Mouse (Mus musculus) MEL (cell line): ENCODE results near the gene Cox20. TPM values are rescaled to one million over a fixed set of nuclear protein-coding genes. Genes with fewer than 3 reads are reported as not detected.

Source experiments
- DNase-seq: peaks from one replicate; pipeline ENCODE4 v3.0.0; 2011; ENCODE audit warnings: low read depth, low spot score
- H3K27ac ChIP-seq: 2 replicates; pipeline ENCODE4 v1.5.1; 2012; ENCODE audit warnings: low read depth, mild to moderate bottlenecking, control low read depth, low read length, moderate library complexity; ENCODE audit not compliant: control insufficient read depth
- H3K27me3 ChIP-seq, 2 experiments: fragments of 150-350 bp in 1 of 2; sonication (generic) in 1 of 2; 2 replicates each; pipeline ENCODE4 v1.6.1; 2012; ENCODE audit warnings: low read length in 2 of 2, mild to moderate bottlenecking in 2 of 2, improper control_type of control experiment in 1 of 2, moderate library complexity in 1 of 2; ENCODE audit not compliant: insufficient read depth in 2 of 2, control insufficient read depth in 1 of 2
- H3K36me3 ChIP-seq, 2 experiments: 2 replicates each; pipeline ENCODE4 v1.6.1; 2012 to 2014; ENCODE audit warnings: low read length in 2 of 2, improper control_type of control experiment in 1 of 2, inconsistent platforms in 1 of 2, mild to moderate bottlenecking in 1 of 2; ENCODE audit not compliant: insufficient read depth in 2 of 2, control insufficient read depth in 1 of 2
- H3K4me1 ChIP-seq, 2 experiments: fragments of 150-350 bp in 1 of 2; sonication (generic) in 1 of 2; 2 replicates each; pipeline ENCODE4 v1.6.1; 2012; ENCODE audit warnings: low read length in 2 of 2, improper control_type of control experiment in 1 of 2, mild to moderate bottlenecking in 1 of 2; ENCODE audit not compliant: insufficient read depth in 2 of 2, control insufficient read depth in 1 of 2
- H3K4me3 ChIP-seq, 2 experiments: fragments of 150-350 bp in 1 of 2; sonication (generic) in 1 of 2; 2 replicates each; pipeline ENCODE4 v1.5.1; 2012; ENCODE audit warnings: low read depth in 2 of 2, low read length in 2 of 2, mild to moderate bottlenecking in 2 of 2, moderate library complexity in 2 of 2, control low read depth in 1 of 2, improper control_type of control experiment in 1 of 2; ENCODE audit not compliant: control insufficient read depth in 1 of 2, insufficient read depth in 1 of 2
- H3K79me2 ChIP-seq: 2 replicates; pipeline ENCODE4 v1.6.1; 2012; ENCODE audit warnings: mild to moderate bottlenecking, low read length, moderate library complexity; ENCODE audit not compliant: control insufficient read depth, poor library complexity, insufficient read depth
- H3K9ac ChIP-seq: 2 replicates; pipeline ENCODE4 v1.6.1; 2012; ENCODE audit warnings: low read depth, mild to moderate bottlenecking, control low read depth, low read length, moderate library complexity; ENCODE audit not compliant: control insufficient read depth, poor library complexity, severe bottlenecking
- H3K9me3 ChIP-seq: fragments of 150-350 bp; sonication (generic); replicated peaks from 2 replicates; pipeline ENCODE4 v1.6.1; 2012; ENCODE audit warnings: mild to moderate bottlenecking, low read length, improper control_type of control experiment, moderate library complexity; ENCODE audit not compliant: insufficient read depth
- BHLHE40 ChIP-seq: IDR thresholded peaks from 2 replicates; pipeline ENCODE4 v1.6.1; 2012; ENCODE audit warnings: low read depth, mild to moderate bottlenecking, inconsistent platforms, low read length, improper control_type of control experiment, borderline replicate concordance
- CHD1 ChIP-seq: IDR thresholded peaks from 2 replicates; pipeline ENCODE4 v1.6.1; 2012; ENCODE audit warnings: low read depth, mild to moderate bottlenecking, inconsistent platforms, low read length, improper control_type of control experiment
- CHD2 ChIP-seq: IDR thresholded peaks from 2 replicates; pipeline ENCODE4 v1.6.1; 2011; ENCODE audit warnings: low read length, improper control_type of control experiment
- CTCF ChIP-seq, 3 experiments: IDR thresholded peaks in 2 of 3; conservative IDR thresholded peaks in 1 of 3; 2 replicates each; pipeline ENCODE4 v1.5.1; 2011 to 2012; ENCODE audit warnings: low read length in 3 of 3, low read depth in 2 of 3, mild to moderate bottlenecking in 2 of 3, improper control_type of control experiment in 1 of 3, inconsistent platforms in 1 of 3, mixed read lengths in 1 of 3, moderate library complexity in 1 of 3; ENCODE audit not compliant: control insufficient read depth in 1 of 3, insufficient read depth in 1 of 3, poor library complexity in 1 of 3, severe bottlenecking in 1 of 3
- E2F4 ChIP-seq: IDR thresholded peaks from 2 replicates; pipeline ENCODE4 v1.6.1; 2011; ENCODE audit warnings: low read depth, low read length, improper control_type of control experiment, borderline replicate concordance
- ELF1 ChIP-seq: IDR thresholded peaks from 2 replicates; pipeline ENCODE4 v1.6.1; 2014; ENCODE audit warnings: low read depth, mild to moderate bottlenecking, inconsistent platforms, low read length, improper control_type of control experiment, moderate library complexity
- EP300 ChIP-seq, 2 experiments: IDR thresholded peaks; 2 replicates each; pipeline ENCODE4 v1.6.1; 2011; ENCODE audit warnings: improper control_type of control experiment in 2 of 2, low read length in 2 of 2, low read depth in 1 of 2, mild to moderate bottlenecking in 1 of 2
- ETS1 ChIP-seq: IDR thresholded peaks from 2 replicates; pipeline ENCODE4 v1.6.1; 2012; ENCODE audit warnings: low read depth, mild to moderate bottlenecking, inconsistent platforms, low read length, improper control_type of control experiment, moderate library complexity
- GABPA ChIP-seq: IDR thresholded peaks from 2 replicates; pipeline ENCODE4 v1.6.1; 2012; ENCODE audit warnings: low read depth, mild to moderate bottlenecking, inconsistent platforms, low read length, improper control_type of control experiment, moderate library complexity
- HCFC1 ChIP-seq: IDR thresholded peaks from 2 replicates; pipeline ENCODE4 v1.6.1; 2012; ENCODE audit warnings: low read depth, mild to moderate bottlenecking, inconsistent platforms, low read length, improper control_type of control experiment, moderate library complexity
- JUND ChIP-seq: IDR thresholded peaks from 2 replicates; pipeline ENCODE4 v1.6.1; 2011; ENCODE audit warnings: low read depth, mild to moderate bottlenecking, improper control_type of control experiment, low read length
- KAT2A ChIP-seq: conservative IDR thresholded peaks from 2 replicates; pipeline ENCODE4 v1.6.1; 2012; ENCODE audit warnings: low read depth, low read length, improper control_type of control experiment, inconsistent platforms
- MAX ChIP-seq: IDR thresholded peaks from 2 replicates; pipeline ENCODE4 v1.6.1; 2011; ENCODE audit warnings: low read length, improper control_type of control experiment
- MAZ ChIP-seq: IDR thresholded peaks from 2 replicates; pipeline ENCODE4 v1.6.1; 2012; ENCODE audit warnings: low read depth, mild to moderate bottlenecking, inconsistent platforms, low read length, improper control_type of control experiment
- MEF2A ChIP-seq: IDR thresholded peaks from 2 replicates; pipeline ENCODE4 v1.6.1; 2014; ENCODE audit warnings: low read depth, mild to moderate bottlenecking, inconsistent platforms, low read length, improper control_type of control experiment; ENCODE audit not compliant: poor library complexity, insufficient replicate concordance, severe bottlenecking; ENCODE audit errors: extremely low read depth
- MXI1 ChIP-seq: IDR thresholded peaks from 2 replicates; pipeline ENCODE4 v1.6.1; 2011; ENCODE audit warnings: mild to moderate bottlenecking, low read depth, low read length, improper control_type of control experiment
- MYB ChIP-seq: IDR thresholded peaks from 2 replicates; pipeline ENCODE4 v1.6.1; 2011; ENCODE audit warnings: mild to moderate bottlenecking, low read depth, low read length, improper control_type of control experiment
- NELFE ChIP-seq: IDR thresholded peaks from 2 replicates; pipeline ENCODE4 v1.6.1; 2011; ENCODE audit warnings: low read depth, low read length, improper control_type of control experiment
- NRF1 ChIP-seq: IDR thresholded peaks from 2 replicates; pipeline ENCODE4 v1.6.1; 2014; ENCODE audit warnings: low read depth, mild to moderate bottlenecking, inconsistent platforms, low read length, improper control_type of control experiment, moderate library complexity; ENCODE audit not compliant: poor library complexity, insufficient read depth, severe bottlenecking
- POLR2A ChIP-seq, 2 experiments: IDR thresholded peaks; 2 replicates each; pipeline ENCODE4 v1.6.1; 2011 to 2012; ENCODE audit warnings: low read length in 2 of 2, mild to moderate bottlenecking in 2 of 2, control low read depth in 1 of 2, improper control_type of control experiment in 1 of 2, low read depth in 1 of 2, moderate library complexity in 1 of 2; ENCODE audit not compliant: control insufficient read depth in 1 of 2, insufficient read depth in 1 of 2, poor library complexity in 1 of 2
- POLR2AphosphoS2 ChIP-seq: IDR thresholded peaks from 2 replicates; pipeline ENCODE4 v1.6.1; 2011; ENCODE audit warnings: low read length, improper control_type of control experiment
- POLR2AphosphoS5 ChIP-seq: IDR thresholded peaks from 2 replicates; pipeline ENCODE4 v1.6.1; 2012; ENCODE audit warnings: low read depth, borderline replicate concordance, mild to moderate bottlenecking, inconsistent platforms, low read length, moderate library complexity, mixed read lengths
- RAD21 ChIP-seq: IDR thresholded peaks from 2 replicates; pipeline ENCODE4 v1.6.1; 2011; ENCODE audit warnings: mild to moderate bottlenecking, low read depth, low read length, improper control_type of control experiment
- RCOR1 ChIP-seq: IDR thresholded peaks from 2 replicates; pipeline ENCODE4 v1.6.1; 2012; ENCODE audit warnings: low read depth, mild to moderate bottlenecking, inconsistent platforms, low read length, improper control_type of control experiment
- SIN3A ChIP-seq: IDR thresholded peaks from 2 replicates; pipeline ENCODE4 v1.6.1; 2012; ENCODE audit warnings: low read length, improper control_type of control experiment, inconsistent platforms
- SMC3 ChIP-seq: IDR thresholded peaks from 2 replicates; pipeline ENCODE4 v1.6.1; 2011; ENCODE audit warnings: low read depth, low read length, improper control_type of control experiment
- TAL1 ChIP-seq: IDR thresholded peaks from 2 replicates; pipeline ENCODE4 v1.6.1; 2012; ENCODE audit warnings: mild to moderate bottlenecking, inconsistent platforms, low read length, moderate library complexity, mixed read lengths
- TBP ChIP-seq: IDR thresholded peaks from 2 replicates; pipeline ENCODE4 v1.8.0; 2011; ENCODE audit warnings: low read depth, low read length, improper control_type of control experiment
- TCF12 ChIP-seq: IDR thresholded peaks from 2 replicates; pipeline ENCODE4 v1.6.1; 2014; ENCODE audit warnings: low read depth, mild to moderate bottlenecking, inconsistent platforms, low read length, improper control_type of control experiment, moderate library complexity
- UBTF ChIP-seq: IDR thresholded peaks from 2 replicates; pipeline ENCODE4 v1.6.1; 2012; ENCODE audit warnings: low read depth, mild to moderate bottlenecking, inconsistent platforms, low read length, improper control_type of control experiment, moderate library complexity, borderline replicate concordance; ENCODE audit not compliant: insufficient read depth
- USF1 ChIP-seq: IDR thresholded peaks from 2 replicates; pipeline ENCODE4 v1.6.1; 2014; ENCODE audit warnings: low read depth, mild to moderate bottlenecking, inconsistent platforms, low read length, improper control_type of control experiment, moderate library complexity
- ZKSCAN1 ChIP-seq: IDR thresholded peaks from 2 replicates; pipeline ENCODE4 v1.6.1; 2012; ENCODE audit warnings: low read depth, mild to moderate bottlenecking, inconsistent platforms, low read length, improper control_type of control experiment, moderate library complexity
- ZMIZ1 ChIP-seq: IDR thresholded peaks from 2 replicates; pipeline ENCODE4 v1.6.1; 2012; ENCODE audit warnings: low read depth, mild to moderate bottlenecking, inconsistent platforms, low read length, improper control_type of control experiment, moderate library complexity
- ZNF384 ChIP-seq: IDR thresholded peaks from 2 replicates; pipeline ENCODE4 v1.6.1; 2012; ENCODE audit warnings: low read depth, mild to moderate bottlenecking, inconsistent platforms, low read length, improper control_type of control experiment
- polyA plus RNA-seq, 2 experiments: library from polyadenylated mRNA; stranded (reverse) in 1 of 2; unstranded in 1 of 2; fragments of >175 nt in 1 of 2; fragments of >200 nt in 1 of 2; gene quantifications; 2 replicates each; pipeline versions ENCODE4 v1.2.1 to v1.2.4; 2012; ENCODE audit warnings: low replicate concordance in 2 of 2, low read depth in 1 of 2; ENCODE audit not compliant: insufficient read length in 2 of 2, insufficient read depth in 1 of 2, missing spikeins in 1 of 2
- total RNA-seq: library from RNA; depleted of rRNA; stranded (reverse); fragments of 300-350 nt; gene quantifications from 2 replicates; pipeline ENCODE4 v1.2.3, GENCODE M21; 2012; rRNA removed

Gene Cox20
- total RNA-seq, result 24.3 and 26.8 TPM in 2 replicates
- 10 to 100 TPM in 1 of 2 experiments, not detected in 1; 27.3 TPM for polyA plus RNA-seq

GRCm38 (mm10) chr1:178318389-178319184, at the start of gene Cox20:
Gene Cox20 (plus strand): TSS chr1:178319130.
- Histone ChIP-seq H3K27me3 (no peaks in the 10 kb centered on the region), H3K4me3 (peak within 1 kb of the TSS; percentile 71 to 83), H3K9me3 (no peaks in the 10 kb centered on the region), H3K27ac (peak within 1 kb of the TSS; percentile 100), H3K36me3 (peaks cover 9 to 30% of the 10 kb centered on the region in 2 experiments), H3K9ac (peak within 1 kb of the TSS; percentile 100), H3K4me1 (peaks cover 3 to 6% of the 10 kb centered on the region in 2 experiments; a peak in 3 of 4 replicates), H3K79me2 (peaks cover 10% of the 10 kb centered on the region; the same call in 1 of the 2 replicates)
- DNase-seq, result peak; percentile 97
- TF ChIP-seq MXI1 (peak; percentile 43; the same call in 1 of the 2 replicates), POLR2AphosphoS5 (no peak; the same call in 1 of the 2 replicates), TCF12 (no peak), TBP (0 out of 2 replicates have a peak, but pooled peaks have one; percentile 44), E2F4 (0 out of 2 replicates have a peak, but pooled peaks have one; percentile 78), ZMIZ1 (peak; percentile 41; the same call in 1 of the 2 replicates), CTCF (IDR thresholded peaks at IDR 0.05 in 2 of 3, conservative IDR thresholded peaks at IDR 0.05 in 1 of 3; ENCODE audit: control insufficient read depth in 1 of 3, insufficient read depth in 1 of 3, low read depth in 2 of 3, low read length in 3 of 3, poor library complexity in 1 of 3, severe bottlenecking in 1 of 3) (no peak), ELF1 (peak; percentile 43; the same call in 1 of the 2 replicates), EP300 (IDR thresholded peaks at IDR 0.05; ENCODE audit: low read depth in 1 of 2, low read length in 2 of 2) (peak in 1 of 2 experiments; percentile 66; a peak in 2 of 4 replicates), MAZ (peak; percentile 67), POLR2AphosphoS2 (no peak), SMC3 (peak; percentile 24; the same call in 1 of the 2 replicates), BHLHE40 (no peak), RCOR1 (no peak), CHD1 (no peak), TAL1 (no peak), NRF1 (peak; percentile 69), UBTF (no peak), GABPA (no peak), ZKSCAN1 (no peak), NELFE (peak; percentile 69), POLR2A (IDR thresholded peaks at IDR 0.05; ENCODE audit: control insufficient read depth in 1 of 2, insufficient read depth in 1 of 2, low read depth in 1 of 2, low read length in 2 of 2, poor library complexity in 1 of 2) (peak; percentile 66 to 84), KAT2A (no peak), RAD21 (no peak), ETS1 (peak; percentile 20; the same call in 1 of the 2 replicates), MYB (peak; percentile 99), JUND (no peak), SIN3A (no peak; the same call in 1 of the 2 replicates), HCFC1 (peak; percentile 54; the same call in 1 of the 2 replicates), ZNF384 (no peak), USF1 (no peak), CHD2 (no peak), MEF2A (peak; percentile 56; the same call in 1 of the 2 replicates), MAX (peak; percentile 2; the same call in 1 of the 2 replicates)
